8 mouse cellular contexts compared by ENCODE assay signal in genomic region chr9:54286331-54286987, GRCm38 (mm10). TPM values are rescaled to one million over a fixed set of nuclear protein-coding genes. Genes with fewer than 3 reads are reported as not detected.
DNase-seq lines count a peak whose midpoint lies in the region; ATAC-seq lines count a peak whose summit lies in the region.

Gldn (plus strand) TSS chr9:54286486.

- peaks cover 8% of the 10 kb centered on the region for H3K4me1 ChIP-seq in kidney, embryonic 16.5 days (ENCODE audit: insufficient read depth, low read length)
- H3K4me1 ChIP-seq in forebrain, embryonic 11.5 days (replicated peaks; ENCODE audit: control insufficient read depth, insufficient read depth, low read length) = 0 out of 2 replicates have a peak, but pooled peaks cover 2% of the 10 kb centered on the region
- 0 out of 2 replicates have a peak, but pooled peaks cover 6% of the 10 kb centered on the region for H3K4me1 ChIP-seq in neural tube, embryonic 14.5 days (ENCODE audit: control insufficient read depth, insufficient read depth, low read length)

- WGBS in kidney, embryonic 16.5 days = 4% methylated on average over 61 of the region's 61 CpGs
- 2% methylated on average over 61 of the region's 61 CpGs for WGBS in forebrain, embryonic 11.5 days
- WGBS in neural tube, embryonic 14.5 days = 2% methylated on average over 60 of the region's 61 CpGs

- H3K36me3 ChIP-seq in kidney, embryonic 16.5 days (ENCODE audit: insufficient read depth, low read length) = no peaks in the 10 kb centered on the region
- H3K36me3 ChIP-seq in forebrain, embryonic 11.5 days (ENCODE audit: control insufficient read depth, insufficient read depth, low read length) = no peaks in the 10 kb centered on the region
- no peaks in the 10 kb centered on the region for H3K36me3 ChIP-seq in neural tube, embryonic 14.5 days (ENCODE audit: control insufficient read depth, insufficient read depth, low read length)

- peak within 1 kb of the TSS; percentile 66 for H3K9ac ChIP-seq in kidney, embryonic 16.5 days (replicated peaks; ENCODE audit: low read length)
- peak within 1 kb of the TSS; percentile 55 for H3K9ac ChIP-seq in forebrain, embryonic 11.5 days (ENCODE audit: low read length)
- peak within 1 kb of the TSS; percentile 62 for H3K9ac ChIP-seq in neural tube, embryonic 14.5 days (replicated peaks; ENCODE audit: low read depth, low read length)

- peak; percentile 75 for ATAC-seq in kidney, embryonic 16.5 days (ENCODE audit: low FRiP score, low TSS enrichment)
- peak; percentile 56; the same call in 1 of the 2 replicates for ATAC-seq in forebrain, embryonic 11.5 days (replicated peaks; ENCODE audit: low FRiP score)
- ATAC-seq in neural tube, embryonic 14.5 days (ENCODE audit: low read depth) = peak; percentile 69; the same call in 1 of the 2 replicates

- no peak for DNase-seq in kidney, adult 9 months
- DNase-seq in adrenal gland, adult (ENCODE audit: inconsistent age in 2 of 2, low spot score in 1 of 2) = peak; percentile 48 to 81
- peak; percentile 70 for DNase-seq in forebrain, embryonic 11.5 days (ENCODE audit: low spot score)
- DNase-seq in left cerebral cortex, postnatal 36 days (ENCODE audit: low spot score in 2 of 2) = peak; percentile 5 to 14
- DNase-seq in gastrocnemius, adult 18-20 months (ENCODE audit: low spot score) = no peak
- no peak for DNase-seq in c-Kit-positive CD71-positive TER-119-positive erythroid progenitor cells, embryonic 14.5 days (ENCODE audit: low spot score)

- peak within 1 kb of the TSS; percentile 54 for H3K27ac ChIP-seq in kidney, embryonic 16.5 days (ENCODE audit: low read length)
- H3K27ac ChIP-seq in forebrain, embryonic 11.5 days (ENCODE audit: low read depth, low read length) = no peak within 1 kb of the TSS
- no peak within 1 kb of the TSS for H3K27ac ChIP-seq in neural tube, embryonic 14.5 days (ENCODE audit: low read depth, low read length)

- no peaks in the 10 kb centered on the region for H3K9me3 ChIP-seq in kidney, embryonic 16.5 days (ENCODE audit: low read length)
- no peaks in the 10 kb centered on the region for H3K9me3 ChIP-seq in forebrain, embryonic 11.5 days (ENCODE audit: control insufficient read depth, low read length)
- H3K9me3 ChIP-seq in neural tube, embryonic 14.5 days (ENCODE audit: control insufficient read depth, low read length) = no peaks in the 10 kb centered on the region

- H3K4me2 ChIP-seq in kidney, embryonic 16.5 days (replicated peaks; ENCODE audit: low read depth, low read length) = peak within 1 kb of the TSS; percentile 80
- peak within 1 kb of the TSS; percentile 94 for H3K4me2 ChIP-seq in forebrain, embryonic 11.5 days (ENCODE audit: low read depth, low read length, severe bottlenecking)
- peak within 1 kb of the TSS; percentile 87 for H3K4me2 ChIP-seq in neural tube, embryonic 14.5 days (ENCODE audit: low read depth, low read length)

- H3K27me3 ChIP-seq in kidney, embryonic 16.5 days (ENCODE audit: insufficient read depth, low read length) = peaks cover 9% of the 10 kb centered on the region
- H3K27me3 ChIP-seq in forebrain, embryonic 11.5 days (ENCODE audit: control insufficient read depth, insufficient read depth, low read length) = peaks cover 5% of the 10 kb centered on the region; the same call in 1 of the 2 replicates
- peaks cover 6% of the 10 kb centered on the region for H3K27me3 ChIP-seq in neural tube, embryonic 14.5 days (ENCODE audit: control insufficient read depth, insufficient read depth, low read length)

- peak within 1 kb of the TSS; percentile 46 for H3K4me3 ChIP-seq in kidney, embryonic 16.5 days (ENCODE audit: low read length)
- H3K4me3 ChIP-seq in forebrain, embryonic 11.5 days (ENCODE audit: low read depth, low read length) = peak within 1 kb of the TSS; percentile 39
- H3K4me3 ChIP-seq in neural tube, embryonic 14.5 days (ENCODE audit: low read depth, low read length) = peak within 1 kb of the TSS; percentile 44

- intact Hi-C loops in left cerebral cortex, postnatal 36 days (cut with DNase I) = no loop called here

RNA-seq across cellular contexts. Expression of gene Gldn, which starts in this region (rescaled TPM):
- 3.9 and 5.0 TPM in 2 replicates for polyA plus RNA-seq in kidney, embryonic 16.5 days (2015; fragmentation: Nextera tagmentation; extraction: Ambion mirVana)
- 0.11 TPM in 1 of 2 replicates, not detected in the other for polyA plus RNA-seq in forebrain, embryonic 11.5 days (2014; fragmentation: Nextera tagmentation; extraction: Ambion mirVana)
- under 1 TPM; 0.76 to 0.93 TPM for total RNA-seq in left cerebral cortex, postnatal 36 days (2021)
- polyA plus RNA-seq in neural tube, embryonic 14.5 days (2014; fragmentation: Nextera tagmentation; extraction: Ambion mirVana) = 0.24 and 0.59 TPM in 2 replicates
- total RNA-seq in gastrocnemius, adult 18-20 months (2021) = under 1 TPM; 0.43 to 0.85 TPM

Comparison
In these comparisons a context has a peak if more than half of its experiments do, and no peak if none do; other contexts are left out.
1. Peak in DNase-seq, ATAC-seq, H3K4me3 ChIP-seq, H3K9ac ChIP-seq and H3K4me2 ChIP-seq in forebrain, embryonic 11.5 days; RNA of the gene not detected or under 1 TPM.
2. Peak in DNase-seq in left cerebral cortex, postnatal 36 days; RNA of the gene not detected or under 1 TPM.
3. Peak in ATAC-seq, H3K4me3 ChIP-seq, H3K9ac ChIP-seq and H3K4me2 ChIP-seq in neural tube, embryonic 14.5 days; RNA of the gene not detected or under 1 TPM.
4. DNase-seq: peak in adrenal gland, adult (2 of 2); none in kidney, adult 9 months (single experiment), gastrocnemius, adult 18-20 months (single experiment) and c-Kit-positive CD71-positive TER-119-positive erythroid progenitor cells, embryonic 14.5 days (single experiment).
5. Peak in every context shown above with its lines, with median percentiles within 50 percentile points of each other: ATAC-seq, H3K4me2 ChIP-seq, H3K4me3 ChIP-seq and H3K9ac ChIP-seq.